Mouse (Mus musculus) midbrain, embryonic 15.5 days (tissue): Measurements from ENCODE around the gene Gm20772. TPM values are rescaled to one million over a fixed set of nuclear protein-coding genes. Genes with fewer than 3 reads are reported as not detected.
"Not testable (repeated sequence)": the region's sequence is repeated elsewhere in the genome, so short reads cannot be mapped to it uniquely, and the experiment has no call there.

ENCODE experiments used
- ATAC-seq: fragments of 200-750 bp; cut with Nextera tagmentation; replicated peaks from 2 replicates; pipeline ENCODE4 v1.8.0; 2017; ENCODE audit warnings: moderate TSS enrichment
- H3K27ac ChIP-seq: fragments of 300-500 bp; sonication (generic); 2 replicates; pipeline ENCODE4 v1.5.1; 2015; ENCODE audit warnings: mild to moderate bottlenecking, inconsistent platforms
- H3K27me3 ChIP-seq: fragments of 300-500 bp; sonication (generic); replicated peaks from 2 replicates; pipeline ENCODE4 v1.6.1; 2015; ENCODE audit warnings: inconsistent platforms
- H3K36me3 ChIP-seq: fragments of 300-500 bp; sonication (generic); replicated peaks from 2 replicates; pipeline ENCODE4 v1.6.1; 2015; ENCODE audit warnings: inconsistent platforms
- H3K4me1 ChIP-seq: fragments of 300-500 bp; sonication (generic); 2 replicates; pipeline ENCODE4 v1.6.1; 2015; ENCODE audit warnings: inconsistent platforms
- H3K4me2 ChIP-seq: fragments of 300-500 bp; sonication (generic); 2 replicates; pipeline ENCODE4 v1.6.1; 2015; ENCODE audit warnings: inconsistent platforms, mild to moderate bottlenecking, moderate library complexity
- H3K4me3 ChIP-seq: fragments of 300-500 bp; sonication (generic); 2 replicates; pipeline ENCODE4 v1.5.1; 2015; ENCODE audit warnings: mild to moderate bottlenecking, inconsistent platforms
- H3K9ac ChIP-seq: fragments of 300-500 bp; sonication (generic); 2 replicates; pipeline ENCODE4 v1.6.1; 2015; ENCODE audit warnings: mild to moderate bottlenecking, inconsistent platforms
- H3K9me3 ChIP-seq: fragments of 300-500 bp; sonication (generic); 2 replicates; pipeline ENCODE4 v1.6.1; 2016; ENCODE audit warnings: inconsistent platforms
- WGBS: fragments of 180-500 bp; shearing (Covaris S2); methylation state at CpG from one replicate; pipeline ENCODE4 v1.1.7; 2015; ENCODE audit warnings: mixed read lengths; 5-methylcytosine and 5-hydroxymethylcytosine counted together
- polyA plus RNA-seq: library from polyadenylated mRNA; unstranded; fragments of >200 nt; fragmentation: Nextera tagmentation; extraction: Ambion mirVana; gene quantifications from 2 replicates; pipeline ENCODE4 v1.2.1, GENCODE M21; 2015

Gene Gm20772
- not detected in 2 replicates for polyA plus RNA-seq

DNA sequence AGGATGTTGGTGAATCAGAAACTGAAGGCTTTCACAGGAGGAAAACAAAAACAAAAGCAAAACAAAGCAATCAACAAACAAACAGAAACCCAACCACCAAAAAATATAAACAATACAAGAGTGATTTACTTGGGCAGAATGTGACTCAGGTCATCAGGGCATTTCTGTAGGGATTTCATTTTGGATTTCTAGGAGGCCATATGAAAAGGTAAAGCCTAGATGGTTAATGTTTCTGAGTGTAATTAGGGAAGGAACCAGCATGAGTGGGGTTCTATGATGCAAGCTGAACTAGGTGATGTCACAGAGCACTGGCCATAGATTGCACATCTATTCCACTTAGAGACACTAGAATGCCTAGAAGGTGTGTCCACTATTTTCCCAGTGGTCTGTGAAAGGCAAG lies at the start of gene Gm20772, which contains the start of gene Gm20831:
TSS of gene Gm20772 (plus strand) at position 301 of the 400 bp plus-strand sequence.
TSS of gene Gm20831 (plus strand) at position 301 of the 400 bp plus-strand sequence.
- H3K36me3 ChIP-seq, H3K27me3 ChIP-seq, H3K4me2 ChIP-seq, H3K27ac ChIP-seq, H3K4me3 ChIP-seq, ATAC-seq, H3K4me1 ChIP-seq, H3K9me3 ChIP-seq, H3K9ac ChIP-seq: not testable (repeated sequence)

DNA sequence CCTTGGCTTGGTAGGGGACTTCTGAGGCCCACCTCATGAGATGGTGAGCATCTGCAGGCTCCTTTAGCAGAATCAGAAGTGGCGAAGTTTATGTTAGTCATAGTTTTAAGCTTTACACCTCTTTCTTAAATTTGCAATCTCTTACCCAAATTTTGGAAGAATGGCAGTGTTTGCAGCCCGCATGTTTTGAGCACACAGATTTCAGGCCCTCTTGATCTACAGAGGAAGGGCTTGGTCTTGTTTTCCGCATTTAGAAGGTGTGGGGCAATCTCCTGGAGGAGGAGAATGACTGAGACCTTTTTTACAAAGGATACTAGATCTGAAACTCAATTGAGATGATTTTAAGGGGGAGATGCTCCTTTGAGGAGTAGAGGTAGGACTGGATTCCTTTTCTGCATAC lies 28.4 kb upstream of the Gm20772 start, which contains the start of gene Gm21904:
TSS of gene Gm21904 (minus strand) at position 101 of the 400 bp plus-strand sequence.
- not testable (repeated sequence) for H3K9me3 ChIP-seq

More for the DNA sequence above, 28.4 kb upstream of the Gm20772 start, which contains the start of gene Gm21904:
- H3K9ac ChIP-seq, ATAC-seq, H3K27ac ChIP-seq, H3K27me3 ChIP-seq, H3K4me1 ChIP-seq, H3K4me2 ChIP-seq, H3K36me3 ChIP-seq, H3K4me3 ChIP-seq: not testable (repeated sequence)
- WGBS = no CpG with 5 or more reads among the region's 3 CpGs

Other genes with a start within 250 kb of the Gm20772 start
- not detected in 2 replicates for gene Gm21904, start 28.5 kb upstream of the Gm20772 start, polyA plus RNA-seq
- gene Gm20831, start within 50 bp of the Gm20772 start, polyA plus RNA-seq = not detected in 2 replicates
- gene Srsy, start 62.6 kb downstream of the Gm20772 start, polyA plus RNA-seq = not detected in 2 replicates
- gene Gm21764, start 187.1 kb downstream of the Gm20772 start, polyA plus RNA-seq = not detected in 2 replicates
- not detected in 2 replicates for gene Ssty1, start 214.4 kb downstream of the Gm20772 start, polyA plus RNA-seq